Mouse (Mus musculus) MEL (cell line): ENCODE results near the gene Nop2.

ENCODE experiments used
- BHLHE40 ChIP-seq: IDR thresholded peaks from 2 replicates; pipeline ENCODE4 v1.6.1; 2012; ENCODE audit warnings: low read depth, mild to moderate bottlenecking, inconsistent platforms, low read length, improper control_type of control experiment, borderline replicate concordance
- CTCF ChIP-seq, 3 experiments: IDR thresholded peaks in 2 of 3; conservative IDR thresholded peaks in 1 of 3; 2 replicates each; pipeline ENCODE4 v1.5.1; 2011 to 2012; ENCODE audit warnings: low read length in 3 of 3, low read depth in 2 of 3, mild to moderate bottlenecking in 2 of 3, improper control_type of control experiment in 1 of 3, inconsistent platforms in 1 of 3, mixed read lengths in 1 of 3, moderate library complexity in 1 of 3; ENCODE audit not compliant: control insufficient read depth in 1 of 3, insufficient read depth in 1 of 3, poor library complexity in 1 of 3, severe bottlenecking in 1 of 3
- E2F4 ChIP-seq: IDR thresholded peaks from 2 replicates; pipeline ENCODE4 v1.6.1; 2011; ENCODE audit warnings: low read depth, low read length, improper control_type of control experiment, borderline replicate concordance
- ETS1 ChIP-seq: IDR thresholded peaks from 2 replicates; pipeline ENCODE4 v1.6.1; 2012; ENCODE audit warnings: low read depth, mild to moderate bottlenecking, inconsistent platforms, low read length, improper control_type of control experiment, moderate library complexity
- GABPA ChIP-seq: IDR thresholded peaks from 2 replicates; pipeline ENCODE4 v1.6.1; 2012; ENCODE audit warnings: low read depth, mild to moderate bottlenecking, inconsistent platforms, low read length, improper control_type of control experiment, moderate library complexity
- MXI1 ChIP-seq: IDR thresholded peaks from 2 replicates; pipeline ENCODE4 v1.6.1; 2011; ENCODE audit warnings: mild to moderate bottlenecking, low read depth, low read length, improper control_type of control experiment
- TBP ChIP-seq: IDR thresholded peaks from 2 replicates; pipeline ENCODE4 v1.8.0; 2011; ENCODE audit warnings: low read depth, low read length, improper control_type of control experiment
- TCF12 ChIP-seq: IDR thresholded peaks from 2 replicates; pipeline ENCODE4 v1.6.1; 2014; ENCODE audit warnings: low read depth, mild to moderate bottlenecking, inconsistent platforms, low read length, improper control_type of control experiment, moderate library complexity
- UBTF ChIP-seq: IDR thresholded peaks from 2 replicates; pipeline ENCODE4 v1.6.1; 2012; ENCODE audit warnings: low read depth, mild to moderate bottlenecking, inconsistent platforms, low read length, improper control_type of control experiment, moderate library complexity, borderline replicate concordance; ENCODE audit not compliant: insufficient read depth
- USF2 ChIP-seq, 2 experiments: IDR thresholded peaks; 2 replicates each; pipeline ENCODE4 v1.6.1; 2011 to 2012; ENCODE audit warnings: improper control_type of control experiment in 2 of 2, low read length in 2 of 2, borderline replicate concordance in 1 of 2, inconsistent platforms in 1 of 2, low read depth in 1 of 2, mild to moderate bottlenecking in 1 of 2; ENCODE audit not compliant: insufficient read depth in 1 of 2
- ZKSCAN1 ChIP-seq: IDR thresholded peaks from 2 replicates; pipeline ENCODE4 v1.6.1; 2012; ENCODE audit warnings: low read depth, mild to moderate bottlenecking, inconsistent platforms, low read length, improper control_type of control experiment, moderate library complexity
- ZNF384 ChIP-seq: IDR thresholded peaks from 2 replicates; pipeline ENCODE4 v1.6.1; 2012; ENCODE audit warnings: low read depth, mild to moderate bottlenecking, inconsistent platforms, low read length, improper control_type of control experiment

DNA sequence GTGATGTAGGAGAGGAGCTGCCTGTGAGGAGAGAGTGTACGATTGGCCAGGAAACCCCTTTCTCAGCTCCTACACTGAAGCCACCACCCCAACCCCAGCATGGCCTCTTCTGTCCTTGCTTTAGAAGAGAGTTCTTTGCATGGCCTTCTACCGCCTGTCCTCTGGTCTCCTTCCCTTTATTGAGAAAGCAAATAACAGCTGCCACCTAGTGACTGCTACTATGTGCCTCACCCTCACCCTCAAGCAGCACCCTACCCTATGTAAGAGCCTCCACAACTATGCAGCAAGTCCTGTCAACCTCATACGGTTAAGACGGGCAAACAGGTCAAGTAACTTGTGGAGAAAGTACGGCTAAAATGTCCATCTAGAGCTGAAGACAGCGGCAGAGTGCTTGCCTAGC lies 38.5 kb downstream of the Nop2 start:
- no peak for TF ChIP-seq GABPA
- TF ChIP-seq MXI1, result no peak
- TF ChIP-seq TBP, result no peak
- no peak for TF ChIP-seq ZNF384
- no peak for TF ChIP-seq BHLHE40
- peak in 1 of 3 experiments; percentile 30; a peak in 2 of 6 replicates for TF ChIP-seq CTCF (IDR thresholded peaks at IDR 0.05 in 2 of 3, conservative IDR thresholded peaks at IDR 0.05 in 1 of 3; ENCODE audit: control insufficient read depth in 1 of 3, insufficient read depth in 1 of 3, low read depth in 2 of 3, low read length in 3 of 3, poor library complexity in 1 of 3, severe bottlenecking in 1 of 3)
- no peak for TF ChIP-seq E2F4
- TF ChIP-seq ZKSCAN1, result no peak
- no peak for TF ChIP-seq USF2 (IDR thresholded peaks at IDR 0.05; ENCODE audit: borderline replicate concordance in 1 of 2, insufficient read depth in 1 of 2, low read depth in 1 of 2, low read length in 2 of 2)
- no peak for TF ChIP-seq TCF12
- no peak for TF ChIP-seq ETS1
- no peak for TF ChIP-seq UBTF
